Mouse (Mus musculus): Measurements from ENCODE around the gene Cdk6.
"Not testable (repeated sequence)": the region's sequence is repeated elsewhere in the genome, so short reads cannot be mapped to it uniquely, and the experiment has no call there.

The Cdk6 gene

GRCm38 (mm10) chr5:3341111-3341911, at the start of gene Cdk6:
Cdk6 (plus strand) TSS chr5:3341485.
- DNase-seq (ENCODE audit: low read depth, low spot score): no peak

DNA sequence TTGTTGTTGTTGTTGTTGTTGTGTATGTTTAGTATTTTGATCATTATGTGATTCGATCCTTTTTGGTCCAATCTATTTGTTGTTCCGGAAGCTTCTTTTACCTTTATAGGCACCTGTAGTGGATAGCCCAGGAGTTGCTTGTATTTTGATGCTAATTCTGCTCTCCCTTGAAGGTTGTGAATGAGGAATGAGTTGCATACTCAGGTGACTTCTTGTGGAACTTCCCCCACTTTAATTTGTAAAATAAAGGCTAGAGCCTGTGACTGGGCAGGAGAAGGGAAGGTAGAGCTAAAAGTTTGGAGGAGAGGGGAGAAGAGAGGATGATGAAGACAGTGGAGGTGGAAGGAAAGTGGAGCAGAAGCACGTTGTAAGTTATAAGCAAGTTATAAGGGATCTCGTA, 47.6 kb upstream of the Cdk6 start:
- no peak for DNase-seq (ENCODE audit: low read depth, low spot score)

DNA sequence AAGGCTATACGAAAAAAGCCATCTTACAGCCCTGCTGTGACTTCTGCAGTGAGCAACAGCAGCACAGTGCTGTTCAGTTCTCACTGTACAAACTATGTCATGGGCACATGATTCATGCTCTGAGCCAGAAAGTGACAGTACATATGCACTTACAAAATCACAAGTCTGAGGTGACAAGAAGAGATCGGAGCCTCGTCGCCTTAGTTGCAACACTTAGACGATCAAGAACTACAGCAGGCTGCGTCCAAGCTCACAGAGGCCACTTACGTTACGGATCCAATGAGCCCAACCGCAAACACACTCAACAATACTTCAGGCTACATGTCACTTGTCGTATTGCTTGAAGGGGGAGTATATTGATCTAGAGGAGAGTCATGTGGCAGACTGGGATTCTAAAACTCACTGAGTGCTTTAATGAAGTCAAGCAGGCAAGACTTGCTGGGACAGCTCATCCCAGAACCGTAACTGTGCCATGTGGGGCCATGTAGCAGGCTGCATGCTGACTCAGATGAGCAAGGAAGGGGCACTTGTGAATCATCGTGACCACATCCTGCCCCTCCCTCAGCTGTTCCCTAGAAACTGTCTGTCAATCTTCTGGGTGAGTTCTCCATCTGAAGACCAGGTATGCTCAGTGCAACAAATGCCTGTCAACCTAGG, 40.4 kb upstream of the Cdk6 start:
- no peak for DNase-seq (ENCODE audit: low read depth, low spot score)

DNA sequence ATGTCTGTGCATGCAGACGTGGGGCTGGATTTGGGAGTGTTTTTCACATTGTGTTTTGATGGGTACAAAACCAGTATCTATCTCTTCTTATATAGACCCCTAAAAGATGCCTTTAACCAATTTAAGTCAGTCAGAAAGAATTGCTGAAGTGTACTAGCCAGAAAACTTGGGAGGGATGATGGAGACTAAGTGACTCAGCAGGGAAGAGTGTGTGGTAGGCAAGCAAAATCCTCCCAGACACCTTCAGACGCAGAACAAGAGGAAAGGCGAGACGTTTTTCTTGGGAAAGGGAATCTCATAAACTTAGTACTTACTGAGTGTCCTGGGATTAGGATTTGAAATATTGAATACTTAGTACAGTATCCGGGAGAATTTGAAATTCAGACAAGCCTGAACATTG, 39.8 kb upstream of the Cdk6 start:
- no peak for DNase-seq (ENCODE audit: low read depth, low spot score)

- DNase-seq (ENCODE audit: low read depth, low spot score): no peak
These were observed 37.4 kb upstream of the Cdk6 start for GRCm38 (mm10) chr5:3303876-3304275.

- DNase-seq (ENCODE audit: low read depth, low spot score): no peak
These were observed 35.1 kb upstream of the Cdk6 start for GRCm38 (mm10) chr5:3306146-3306545.

DNA sequence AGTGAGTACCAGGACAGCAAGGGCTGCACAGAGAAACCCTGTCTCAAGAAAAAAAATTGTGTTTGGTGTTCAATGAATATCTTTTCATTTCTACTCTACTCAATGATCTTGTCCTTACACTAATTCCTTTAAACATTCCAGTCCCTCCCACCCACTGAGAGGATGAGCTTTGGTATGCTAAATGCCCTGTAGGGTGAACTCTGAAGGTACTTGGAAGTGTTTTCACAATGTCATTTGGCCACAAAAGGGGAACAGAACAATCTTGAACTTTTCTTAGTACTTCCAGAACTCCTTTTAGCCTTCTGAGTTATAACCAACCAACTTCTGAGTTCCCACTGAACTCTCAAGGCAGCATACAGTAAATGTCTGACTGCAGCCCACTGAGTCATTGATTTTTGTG, 32.2 kb upstream of the Cdk6 start:
- DNase-seq (ENCODE audit: low read depth, low spot score): no peak

GRCm38 (mm10) chr5:3309587-3309986, 31.7 kb upstream of the Cdk6 start:
- DNase-seq (ENCODE audit: low read depth, low spot score): no peak

- DNase-seq (ENCODE audit: low read depth, low spot score): not testable (repeated sequence)
These were observed 30.1 kb upstream of the Cdk6 start for GRCm38 (mm10) chr5:3311156-3311555.

DNA sequence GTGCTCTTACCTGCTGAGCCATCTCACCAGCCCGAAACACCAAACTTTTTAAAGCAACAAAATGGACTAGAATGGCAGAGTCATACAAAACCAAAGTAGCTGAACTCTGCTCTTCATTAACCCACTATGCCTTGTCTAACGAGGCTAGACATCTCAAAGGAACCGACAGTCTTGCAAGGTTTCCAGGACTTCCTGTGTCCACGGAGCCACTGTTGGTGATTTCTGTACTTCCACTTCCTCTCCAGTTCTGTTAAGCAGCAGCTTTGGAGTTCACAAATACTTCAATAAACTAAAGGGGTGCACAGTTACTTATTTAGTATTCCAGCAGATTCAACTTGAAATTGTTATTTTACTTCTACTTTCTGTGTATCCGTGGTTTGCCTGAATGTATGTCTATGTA, 23.6 kb upstream of the Cdk6 start:
- not testable (repeated sequence) for DNase-seq (ENCODE audit: low read depth, low spot score)

DNA sequence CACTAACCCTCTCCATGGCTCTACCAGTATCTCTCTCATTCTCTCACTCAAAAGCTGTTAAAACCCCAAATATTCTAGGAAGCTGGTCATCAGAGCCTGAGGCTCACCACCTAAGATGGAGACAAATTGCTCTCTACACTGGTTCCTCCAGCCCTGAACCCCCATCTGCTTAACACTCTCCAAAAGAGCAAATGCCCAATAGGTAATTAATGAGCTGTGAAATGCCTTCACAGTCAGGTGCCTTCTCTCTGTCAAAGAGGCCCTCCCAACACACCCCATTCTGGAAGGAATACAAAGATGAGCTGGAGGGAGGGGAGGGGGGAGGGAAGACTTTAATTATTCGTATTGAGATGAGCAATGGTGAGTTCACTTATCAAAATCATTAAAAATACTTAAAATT, 21.1 kb upstream of the Cdk6 start:
- DNase-seq (ENCODE audit: low read depth, low spot score): no peak

DNA sequence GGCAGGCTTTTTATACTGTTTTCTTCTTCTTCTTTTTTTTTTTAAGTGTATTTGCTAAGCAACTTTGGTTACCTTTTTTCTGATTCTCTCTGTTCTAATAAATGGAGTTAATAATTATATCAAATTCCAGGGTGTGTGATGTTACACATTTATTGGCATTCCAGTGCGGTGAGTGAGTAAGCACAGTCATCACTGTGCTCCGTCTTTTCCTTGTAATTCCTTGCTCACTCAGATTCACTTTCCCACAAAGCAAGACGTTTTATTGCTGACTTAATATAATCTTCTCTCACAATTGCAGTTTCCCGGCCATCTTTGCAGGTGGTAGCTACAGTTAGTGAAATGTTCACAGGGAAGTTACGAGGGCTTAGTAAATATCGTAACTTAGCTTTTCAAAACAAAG, 19.2 kb upstream of the Cdk6 start:
- DNase-seq (ENCODE audit: low read depth, low spot score): no peak

- no peak for DNase-seq (ENCODE audit: low read depth, low spot score)
These were observed 17.2 kb upstream of the Cdk6 start for GRCm38 (mm10) chr5:3324116-3324515.

DNA sequence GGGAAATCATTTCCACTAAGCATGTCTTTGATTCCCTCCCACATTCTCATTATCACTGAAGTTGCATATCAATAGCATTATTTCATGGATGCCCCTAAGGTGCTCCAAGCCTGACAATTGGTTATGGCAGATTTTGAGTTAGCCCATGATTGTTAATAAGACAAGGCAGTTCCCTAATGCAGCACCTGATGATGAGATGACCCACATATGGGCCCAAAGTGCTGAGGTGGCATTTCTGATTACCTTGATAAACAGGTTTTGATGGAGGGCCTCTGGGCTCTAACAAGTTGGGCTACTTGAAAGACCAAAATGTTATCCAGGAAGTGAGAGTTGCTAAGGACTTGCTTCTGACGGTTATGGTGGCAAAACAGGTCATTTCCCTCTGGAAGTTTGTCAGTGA, 11.9 kb upstream of the Cdk6 start:
- DNase-seq (ENCODE audit: low read depth, low spot score): no peak

- DNase-seq (ENCODE audit: low read depth, low spot score): no peak
These were observed 10.4 kb upstream of the Cdk6 start for GRCm38 (mm10) chr5:3330932-3331331.

- not testable (repeated sequence) for DNase-seq (ENCODE audit: low read depth, low spot score)
These were observed 8.3 kb upstream of the Cdk6 start for GRCm38 (mm10) chr5:3333019-3333418.

GRCm38 (mm10) chr5:3340340-3341058, 786 bp upstream of the Cdk6 start:
- not testable (repeated sequence) for DNase-seq (ENCODE audit: low read depth, low spot score)

DNA sequence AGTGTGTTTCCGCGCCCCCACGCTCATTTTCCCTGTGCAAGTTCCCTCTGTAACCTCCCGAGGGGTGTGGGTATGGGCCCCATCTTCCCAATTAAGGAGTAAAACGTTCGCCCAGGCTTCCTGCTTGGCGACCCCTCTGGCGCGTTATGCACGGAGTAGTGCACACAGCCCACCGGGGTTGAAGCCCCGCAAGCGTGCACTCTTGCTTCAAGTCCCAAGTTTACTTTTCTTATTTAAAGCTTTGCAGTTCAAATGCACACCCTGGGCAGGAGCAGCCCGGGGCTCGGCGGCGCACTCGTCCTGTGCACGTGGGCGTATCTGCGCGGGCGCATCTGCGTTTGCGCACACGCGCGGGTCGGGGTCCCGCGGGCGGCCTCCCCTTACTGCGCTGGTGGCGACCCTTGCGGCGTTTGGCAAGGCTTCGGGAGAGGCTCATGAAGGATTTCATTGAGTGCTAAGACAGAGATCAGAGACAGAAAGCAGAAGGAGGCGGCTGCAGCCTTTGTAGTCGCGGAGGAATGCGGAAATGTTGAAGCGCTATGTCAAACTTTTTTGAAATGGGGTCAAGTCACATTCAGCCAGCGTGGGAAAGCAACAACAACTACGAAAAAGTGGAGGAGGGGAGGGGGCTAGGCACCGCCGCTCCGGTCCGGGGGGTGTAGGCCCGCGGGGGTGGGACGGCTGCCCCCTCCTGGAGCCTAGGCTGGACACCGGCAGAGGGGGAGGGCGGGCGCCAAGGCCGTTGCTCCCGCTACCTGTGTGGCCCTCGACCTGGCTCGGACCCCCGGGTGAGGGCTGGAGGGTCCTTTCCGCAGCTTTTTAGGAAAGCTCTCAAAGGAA, 866 bp downstream of the Cdk6 start:
- no peak for DNase-seq (ENCODE audit: low read depth, low spot score)

DNA sequence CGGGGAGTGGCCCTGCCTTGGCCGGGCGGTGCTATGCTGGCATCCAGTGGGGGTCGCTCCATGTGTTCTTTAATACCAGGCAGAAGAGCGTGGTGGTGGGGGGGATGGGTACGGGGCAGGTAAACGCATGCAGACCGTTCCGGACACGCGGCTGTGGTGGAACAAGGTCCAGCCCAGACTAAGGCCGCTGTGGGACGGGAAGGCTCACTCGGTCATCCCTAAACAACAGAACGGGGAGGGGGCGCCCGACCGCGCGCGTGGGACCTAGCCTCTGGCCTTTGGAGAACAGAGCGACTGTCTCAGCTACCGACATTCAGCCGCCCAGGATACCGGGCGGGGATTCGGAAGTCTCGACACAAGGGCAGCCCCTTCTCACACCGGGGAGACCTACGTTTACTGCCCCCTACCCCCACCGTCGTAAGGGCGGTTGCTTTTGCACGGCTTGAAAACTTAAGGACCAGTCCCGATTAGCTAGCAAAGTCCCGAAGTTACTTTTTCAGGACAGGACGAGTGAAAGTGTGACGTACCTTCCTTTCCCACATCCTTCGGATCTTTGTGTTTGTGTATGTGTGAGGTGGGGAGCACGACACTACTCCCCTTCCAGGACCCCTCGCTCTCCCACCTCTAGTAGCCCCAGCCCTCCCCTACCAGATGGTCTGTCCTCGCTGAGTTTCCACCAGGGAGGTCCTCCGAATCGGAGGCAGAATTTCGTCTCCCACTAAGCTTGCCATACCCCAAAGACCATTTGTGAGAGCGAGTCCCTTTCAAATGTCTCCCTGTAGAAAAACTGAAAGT, 1.7 kb downstream of the Cdk6 start:
- DNase-seq (ENCODE audit: low read depth, low spot score): no peak

- no peak for DNase-seq (ENCODE audit: low read depth, low spot score)
These were observed 2.3 kb downstream of the Cdk6 start for GRCm38 (mm10) chr5:3343566-3344080.
